Mouse (Mus musculus): ENCODE measurements around the gene Olfr2. TPM values are rescaled to one million over a fixed set of nuclear protein-coding genes. Genes with fewer than 3 reads are reported as not detected.

Olfr2 gene
- polyA plus RNA-seq, 1 experiment from 2014 or later, result not detected

DNA sequence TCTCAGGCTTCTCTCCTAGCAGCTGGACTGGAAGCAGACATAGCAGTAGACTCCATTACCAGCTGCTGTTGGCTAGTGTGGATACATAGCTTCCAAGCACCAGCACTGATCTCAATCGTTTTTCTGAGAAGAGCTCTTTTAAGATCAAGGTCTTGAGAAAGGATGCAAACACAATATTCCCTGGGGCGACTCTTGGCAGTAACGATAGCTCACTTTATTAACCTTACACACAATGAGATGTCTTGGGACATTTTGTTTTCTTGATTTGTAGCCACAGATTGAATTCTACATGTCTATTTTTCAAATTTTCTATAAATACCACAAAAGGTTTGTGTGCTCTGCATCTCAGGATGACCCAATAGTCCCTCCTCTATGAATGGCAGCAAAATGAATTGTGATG is 57.7 kb downstream of the Olfr2 start, which contains the start of gene Olfr710:
Gene Olfr710, minus strand, starts transcription at position 101 of the 400 bp plus-strand sequence.
- no peak within 1 kb of the TSS for H3K27ac ChIP-seq
- H3K4me1 ChIP-seq, result no peaks in the 10 kb centered on the region
- H3K4me3 ChIP-seq (replicated peaks), result no peak within 1 kb of the TSS
- no peak within 1 kb of the TSS for H3K4me2 ChIP-seq
- ATAC-seq (ENCODE audit: insufficient read depth, low FRiP score, low read depth), result no peak
- no peaks in the 10 kb centered on the region for H3K36me3 ChIP-seq
- H3K27me3 ChIP-seq (replicated peaks), result no peaks in the 10 kb centered on the region
- H3K9ac ChIP-seq, result no peak within 1 kb of the TSS
- 74% methylated on average over 3 of the region's 3 CpGs for WGBS
- no peaks in the 10 kb centered on the region for H3K9me3 ChIP-seq

Other genes with a start within 250 kb of the Olfr2 start
- gene Olfr699, start 212.9 kb downstream of the Olfr2 start, polyA plus RNA-seq (2015; fragmentation: Nextera tagmentation; extraction: Ambion mirVana), result not detected in 2 replicates
- not detected in 2 replicates for gene Olfr700, start 197.2 kb downstream of the Olfr2 start, polyA plus RNA-seq (2015; fragmentation: Nextera tagmentation; extraction: Ambion mirVana)
- not detected in 2 replicates for gene Olfr701, start 191.9 kb downstream of the Olfr2 start, polyA plus RNA-seq (2015; fragmentation: Nextera tagmentation; extraction: Ambion mirVana)
- gene Olfr702, start 172.2 kb downstream of the Olfr2 start, polyA plus RNA-seq (2015; fragmentation: Nextera tagmentation; extraction: Ambion mirVana), result not detected in 2 replicates
- not detected in 2 replicates for gene Olfr703, start 162.7 kb downstream of the Olfr2 start, polyA plus RNA-seq (2015; fragmentation: Nextera tagmentation; extraction: Ambion mirVana)
- not detected in 2 replicates for gene Olfr704, start 142.9 kb downstream of the Olfr2 start, polyA plus RNA-seq (2015; fragmentation: Nextera tagmentation; extraction: Ambion mirVana)
- not detected in 2 replicates for gene Olfr705, start 129.2 kb downstream of the Olfr2 start, polyA plus RNA-seq (2015; fragmentation: Nextera tagmentation; extraction: Ambion mirVana)
- gene Olfr706, start 117.9 kb downstream of the Olfr2 start, polyA plus RNA-seq (2015; fragmentation: Nextera tagmentation; extraction: Ambion mirVana), result not detected in 2 replicates
- gene Olfr707, start 104.8 kb downstream of the Olfr2 start, polyA plus RNA-seq (2015; fragmentation: Nextera tagmentation; extraction: Ambion mirVana), result not detected in 2 replicates
- gene Olfr1532-ps1, start 98.1 kb downstream of the Olfr2 start, polyA plus RNA-seq (2015; fragmentation: Nextera tagmentation; extraction: Ambion mirVana), result not detected in 2 replicates
- gene Olfr709-ps1, start 73.9 kb downstream of the Olfr2 start, polyA plus RNA-seq (2015; fragmentation: Nextera tagmentation; extraction: Ambion mirVana), result not detected in 2 replicates
- not detected in 2 replicates for gene Olfr710, start 57.8 kb downstream of the Olfr2 start, polyA plus RNA-seq (2015; fragmentation: Nextera tagmentation; extraction: Ambion mirVana)
- not detected in 2 replicates for gene Olfr6, start 42.1 kb downstream of the Olfr2 start, polyA plus RNA-seq (2015; fragmentation: Nextera tagmentation; extraction: Ambion mirVana)
- not detected in 2 replicates for gene Olfr711, start 30.6 kb downstream of the Olfr2 start, polyA plus RNA-seq (2015; fragmentation: Nextera tagmentation; extraction: Ambion mirVana)
- gene Olfr713, start 25.1 kb upstream of the Olfr2 start, polyA plus RNA-seq (2015; fragmentation: Nextera tagmentation; extraction: Ambion mirVana), result not detected in 2 replicates
- gene Olfr714, start 64.9 kb upstream of the Olfr2 start, polyA plus RNA-seq (2015; fragmentation: Nextera tagmentation; extraction: Ambion mirVana), result not detected in 2 replicates
- gene Olfr17, start 87.1 kb upstream of the Olfr2 start, polyA plus RNA-seq (2015; fragmentation: Nextera tagmentation; extraction: Ambion mirVana), result not detected in 2 replicates
- gene Olfr715b, start 104.3 kb upstream of the Olfr2 start, polyA plus RNA-seq (2015; fragmentation: Nextera tagmentation; extraction: Ambion mirVana), result not detected in 2 replicates
- not detected in 2 replicates for gene Olfr715, start 125.0 kb upstream of the Olfr2 start, polyA plus RNA-seq (2015; fragmentation: Nextera tagmentation; extraction: Ambion mirVana)
- gene Olfr716, start 132.3 kb upstream of the Olfr2 start, polyA plus RNA-seq (2015; fragmentation: Nextera tagmentation; extraction: Ambion mirVana), result not detected in 2 replicates
- gene Nlrp14, start 160.9 kb upstream of the Olfr2 start, polyA plus RNA-seq (2015; fragmentation: Nextera tagmentation; extraction: Ambion mirVana), result not detected in 2 replicates
- gene Rbmxl2, start 203.4 kb upstream of the Olfr2 start, polyA plus RNA-seq (2015; fragmentation: Nextera tagmentation; extraction: Ambion mirVana), result not detected in 2 replicates

Data from stomach, embryonic 15.5 days (tissue).